Mouse (Mus musculus): ENCODE results near the gene Rbm4. TPM values are rescaled to one million over a fixed set of nuclear protein-coding genes. Genes with fewer than 3 reads are reported as not detected.
A peak's percentile ranks its signal among the peaks of the same experiment; 100 is the strongest.
"Not testable (repeated sequence)": the region's sequence is repeated elsewhere in the genome, so short reads cannot be mapped to it uniquely, and the experiment has no call there.

The Rbm4 gene
- 10 to 100 TPM; 53.3 to 68.4 TPM for total RNA-seq (2021)
- long read RNA-seq, experiment 1, transcript Rbm4-204 (4 exons, 1,411 nt) = major isoform, 5 of 15 reads
- long read RNA-seq, experiment 1, partial matches to known transcripts = 1 of 15 reads
- long read RNA-seq, experiment 1, other reads (novel, unspliced or antisense) = 1 of 15 reads
- long read RNA-seq, experiment 2, transcript Rbm4-206 (4 exons, 2,610 nt) = major isoform, 5 of 25 reads
- long read RNA-seq, experiment 2, partial matches to known transcripts = 4 of 25 reads
- long read RNA-seq, experiment 2, other reads (novel, unspliced or antisense) = 5 of 25 reads

- peak; percentile 84 to 94 for DNase-seq (ENCODE audit: low spot score in 2 of 2)
Measured at GRCm38 (mm10) chr19:4793831-4794422, at the start of gene Rbm4. TSS of gene Rbm4 (minus strand) at chr19:4793901.

- DNase-seq (ENCODE audit: low spot score in 2 of 2) = no peak
Measured at GRCm38 (mm10) chr19:4842611-4843010, 48.9 kb upstream of the Rbm4 start.

GRCm38 (mm10) chr19:4840848-4841247 lies 47.1 kb upstream of the Rbm4 start:
- no peak for DNase-seq (ENCODE audit: low spot score in 2 of 2)

GRCm38 (mm10) chr19:4839149-4839548 lies 45.4 kb upstream of the Rbm4 start, which contains the start of the genes Ccs and Ccdc87:
TSS of gene Ccs (minus strand) at chr19:4839332.
TSS of gene Ccdc87 (plus strand) at chr19:4839366.
- peak; percentile 90 to 96 for DNase-seq (ENCODE audit: low spot score in 2 of 2)

GRCm38 (mm10) chr19:4838526-4839140 lies 44.9 kb upstream of the Rbm4 start:
- DNase-seq (ENCODE audit: low spot score in 2 of 2) = no peak

GRCm38 (mm10) chr19:4837049-4837448 lies 43.3 kb upstream of the Rbm4 start:
- DNase-seq (ENCODE audit: low spot score in 2 of 2) = no peak

GRCm38 (mm10) chr19:4836096-4836495 lies 42.4 kb upstream of the Rbm4 start:
- no peak for DNase-seq (ENCODE audit: low spot score in 2 of 2)

GRCm38 (mm10) chr19:4833977-4834376 lies 40.3 kb upstream of the Rbm4 start:
- DNase-seq (ENCODE audit: low spot score in 2 of 2) = no peak

GRCm38 (mm10) chr19:4829156-4829555 lies 35.5 kb upstream of the Rbm4 start:
- DNase-seq (ENCODE audit: low spot score in 2 of 2) = peak in 1 of 2 experiments; percentile 46

GRCm38 (mm10) chr19:4828444-4829114 lies 34.9 kb upstream of the Rbm4 start:
- DNase-seq (ENCODE audit: low spot score in 2 of 2) = no peak

GRCm38 (mm10) chr19:4820678-4821303 lies 27.1 kb upstream of the Rbm4 start:
- DNase-seq (ENCODE audit: low spot score in 2 of 2) = peak; percentile 66 to 82

GRCm38 (mm10) chr19:4817182-4817835 lies 23.6 kb upstream of the Rbm4 start:
- no peak for DNase-seq (ENCODE audit: low spot score in 2 of 2)

- no peak for DNase-seq (ENCODE audit: low spot score in 2 of 2)
Measured at GRCm38 (mm10) chr19:4813015-4813414, 19.3 kb upstream of the Rbm4 start.

GRCm38 (mm10) chr19:4812334-4812949 lies 18.7 kb upstream of the Rbm4 start:
- DNase-seq (ENCODE audit: low spot score in 2 of 2) = not testable (repeated sequence)

GRCm38 (mm10) chr19:4811909-4812242 lies 18.2 kb upstream of the Rbm4 start:
- no peak for DNase-seq (ENCODE audit: low spot score in 2 of 2)

- peak; percentile 93 to 98 for DNase-seq (ENCODE audit: low spot score in 2 of 2)
Measured at GRCm38 (mm10) chr19:4811063-4811908, 17.6 kb upstream of the Rbm4 start, which contains the start of the genes Gm21992 and Rbm14. TSS of gene Gm21992 (minus strand) at chr19:4811612. TSS of gene Rbm14 (minus strand) at chr19:4811634.

- no peak for DNase-seq (ENCODE audit: low spot score in 2 of 2)
Measured at GRCm38 (mm10) chr19:4810746-4811062, 17.0 kb upstream of the Rbm4 start.

- no peak for DNase-seq (ENCODE audit: low spot score in 2 of 2)
Measured at GRCm38 (mm10) chr19:4810309-4810708, 16.6 kb upstream of the Rbm4 start.

GRCm38 (mm10) chr19:4803283-4803682 lies 9.6 kb upstream of the Rbm4 start:
- DNase-seq (ENCODE audit: low spot score in 2 of 2) = no peak

All from gastrocnemius, postnatal 4 days (tissue).